In the genomic region with DNA sequence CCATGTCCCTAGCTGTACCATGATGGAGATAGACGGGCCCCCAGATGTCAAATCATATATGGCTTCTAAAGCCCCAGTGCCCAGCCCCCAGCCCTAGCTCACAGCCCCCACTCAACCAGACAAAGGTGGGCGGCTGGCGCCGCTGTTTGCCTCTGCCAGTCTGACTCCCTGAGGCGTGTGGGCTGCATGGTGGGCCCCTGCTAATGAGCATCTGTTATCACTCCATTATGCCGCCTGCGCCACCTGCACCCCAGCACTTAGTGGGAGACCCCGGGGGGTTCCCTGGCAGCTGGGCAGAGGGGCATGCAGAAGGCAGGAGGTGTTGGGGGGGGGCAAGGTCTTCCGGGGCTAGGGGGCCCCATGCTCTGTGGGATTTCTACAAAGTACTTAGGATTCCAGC, we compare ENCODE assay signal across 10 mouse cellular contexts. TPM values are rescaled to one million over a fixed set of nuclear protein-coding genes. Genes with fewer than 3 reads are reported as not detected.
A peak's percentile ranks its signal among the peaks of the same experiment; 100 is the strongest.
DNase-seq lines count a peak whose midpoint lies in the region; ATAC-seq and TF ChIP-seq lines count a peak whose summit lies in the region.
"Had no signal": no experiment of that assay in that cellular context is flagged by ENCODE, and none has a peak within 500 bp of the region (broad histone marks: within the 10 kb centered on the region; RNA-seq: fewer than 3 reads in every experiment).

No protein-coding gene starts in this region.

- peak overlapping the region; percentile 63 for H3K9ac ChIP-seq in heart, embryonic 16.5 days (ENCODE audit: low read length)
- no peak overlapping the region for H3K9ac ChIP-seq in hindbrain, embryonic 14.5 days
- H3K9ac ChIP-seq in midbrain, embryonic 13.5 days (replicated peaks): peak overlapping the region; percentile 37; the same call in 1 of the 2 replicates

- no peak for TF ChIP-seq CTCF in G1E (IDR thresholded peaks at IDR 0.05; ENCODE audit: low read depth, low read length)

- peak overlapping the region; percentile 43 for H3K4me3 ChIP-seq in heart, embryonic 16.5 days (ENCODE audit: low read length)
- H3K4me3 ChIP-seq in G1E (ENCODE audit: low read depth, low read length): peak overlapping the region; percentile 68; the same call in 1 of the 2 replicates
- H3K4me3 ChIP-seq in hindbrain, embryonic 14.5 days (replicated peaks; ENCODE audit: low read length): no peak overlapping the region
- no peak overlapping the region for H3K4me3 ChIP-seq in midbrain, embryonic 13.5 days (replicated peaks)

- H3K4me1 ChIP-seq in heart, embryonic 16.5 days (ENCODE audit: control insufficient read depth, insufficient read depth, low read length): peaks cover 20% of the 10 kb centered on the region
- peaks cover 99% of the 10 kb centered on the region for H3K4me1 ChIP-seq in G1E (ENCODE audit: insufficient read depth, low read depth, low read length)
- peaks cover 42% of the 10 kb centered on the region for H3K4me1 ChIP-seq in hindbrain, embryonic 14.5 days (replicated peaks; ENCODE audit: control insufficient read depth, insufficient read depth, low read length)
- H3K4me1 ChIP-seq in midbrain, embryonic 13.5 days (replicated peaks): peaks cover 50% of the 10 kb centered on the region

- H3K9me3 ChIP-seq in heart, embryonic 16.5 days (replicated peaks; ENCODE audit: control insufficient read depth, low read length): no peaks in the 10 kb centered on the region
- no peaks in the 10 kb centered on the region for H3K9me3 ChIP-seq in G1E (replicated peaks)
- no peaks in the 10 kb centered on the region for H3K9me3 ChIP-seq in hindbrain, embryonic 14.5 days (ENCODE audit: control insufficient read depth, low read length)
- H3K9me3 ChIP-seq in midbrain, embryonic 13.5 days: no peaks in the 10 kb centered on the region

- peaks cover 6% of the 10 kb centered on the region for H3K27me3 ChIP-seq in heart, embryonic 16.5 days (ENCODE audit: control insufficient read depth, insufficient read depth, low read length)
- no peaks in the 10 kb centered on the region for H3K27me3 ChIP-seq in G1E (ENCODE audit: insufficient read depth, low read length)
- H3K27me3 ChIP-seq in hindbrain, embryonic 14.5 days (ENCODE audit: control insufficient read depth, insufficient read depth, low read length): no peaks in the 10 kb centered on the region
- H3K27me3 ChIP-seq in midbrain, embryonic 13.5 days: peaks cover 7% of the 10 kb centered on the region; the same call in 1 of the 2 replicates

- intact Hi-C loops in heart, postnatal 36 days (cut with DNase I): no loop called here
- intact Hi-C loops in gastrocnemius, postnatal 14 days (cut with DNase I; ENCODE audit: low total_unique reads): no loop called here

- DNase-seq in heart, postnatal 36 days: no peak
- DNase-seq in G1E (ENCODE audit: low spot score): no peak
- DNase-seq in hindbrain, embryonic 14.5 days (ENCODE audit: low spot score): no peak
- DNase-seq in yolk sac, embryonic 10.5 days (ENCODE audit: low spot score): no peak
- DNase-seq in frontal cortex, postnatal 14 days (ENCODE audit: low spot score in 2 of 2): no peak
- DNase-seq in gastrocnemius, postnatal 14 days: no peak

- 44% methylated on average over 9 of the region's 9 CpGs for WGBS in heart, embryonic 16.5 days
- WGBS in hindbrain, embryonic 14.5 days: 14% methylated on average over 9 of the region's 9 CpGs
- 21% methylated on average over 9 of the region's 9 CpGs for WGBS in midbrain, embryonic 13.5 days

- H3K4me2 ChIP-seq in heart, embryonic 16.5 days (ENCODE audit: low read depth, low read length): peak overlapping the region; percentile 58
- H3K4me2 ChIP-seq in hindbrain, embryonic 14.5 days (replicated peaks): no peak overlapping the region; the same call in 1 of the 2 replicates
- peak overlapping the region; percentile 28; the same call in 1 of the 2 replicates for H3K4me2 ChIP-seq in midbrain, embryonic 13.5 days (replicated peaks)

- H3K36me3 ChIP-seq in heart, embryonic 16.5 days (ENCODE audit: control insufficient read depth, insufficient read depth): no peaks in the 10 kb centered on the region
- H3K36me3 ChIP-seq in G1E (replicated peaks): peaks cover 14% of the 10 kb centered on the region
- H3K36me3 ChIP-seq in hindbrain, embryonic 14.5 days (replicated peaks; ENCODE audit: control insufficient read depth, insufficient read depth): no peaks in the 10 kb centered on the region
- no peaks in the 10 kb centered on the region for H3K36me3 ChIP-seq in midbrain, embryonic 13.5 days

- H3K27ac ChIP-seq in heart, embryonic 16.5 days (ENCODE audit: low read length): no peak overlapping the region
- H3K27ac ChIP-seq in hindbrain, embryonic 14.5 days: peak overlapping the region; percentile 14
- H3K27ac ChIP-seq in midbrain, embryonic 13.5 days: 0 out of 2 replicates have a peak overlapping the region, but pooled peaks have one; percentile 53

- ATAC-seq in heart, embryonic 16.5 days (replicated peaks; ENCODE audit: extremely low read depth, insufficient read depth, low FRiP score): no peak
- no peak for ATAC-seq in G1E (ENCODE audit: extremely low read depth, insufficient number of reproducible peaks, low FRiP score, poor library complexity, severe bottlenecking)
- ATAC-seq in hindbrain, embryonic 14.5 days (ENCODE audit: low FRiP score): peak; percentile 45; the same call in 1 of the 2 replicates
- peak; percentile 73 for ATAC-seq in midbrain, embryonic 13.5 days

RNA-seq across cellular contexts. Expression of a gene that starts 3.6 kb away (rescaled TPM):
- 12.0 and 18.0 TPM in 2 replicates for polyA plus RNA-seq in heart, embryonic 16.5 days (2015; fragmentation: Nextera tagmentation; extraction: Ambion mirVana)
- 10 to 100 TPM; 42.5 to 62.0 TPM for total RNA-seq in heart, postnatal 36 days (2021)
- total RNA-seq in G1E (2014; fragmentation: Nextera tagmentation) (339 and 345 TPM in 2 replicates), G1E (2017) (54.0 and 57.7 TPM in 2 replicates)
- 211 and 229 TPM in 2 replicates for polyA plus RNA-seq in G1E (2012)
- polyA plus RNA-seq in hindbrain, embryonic 14.5 days (2014; fragmentation: Nextera tagmentation; extraction: Ambion mirVana): 115 and 123 TPM in 2 replicates
- polyA plus RNA-seq in midbrain, embryonic 13.5 days (2015; fragmentation: Nextera tagmentation; extraction: Ambion mirVana): 189 and 212 TPM in 2 replicates
- 10 to 100 TPM; 21.4 to 38.2 TPM for total RNA-seq in gastrocnemius, postnatal 14 days (2021)

RNA-seq across cellular contexts. Expression of a gene that starts 39.4 kb away (rescaled TPM):
- polyA plus RNA-seq in heart, embryonic 16.5 days (2015; fragmentation: Nextera tagmentation; extraction: Ambion mirVana): 4.9 and 5.2 TPM in 2 replicates
- total RNA-seq in heart, postnatal 36 days (2021): 1 to 10 TPM; 1.9 to 2.1 TPM
- total RNA-seq in G1E (2014; fragmentation: Nextera tagmentation) (not detected in 2 replicates), G1E (2017) (0.17 and 0.49 TPM in 2 replicates)
- polyA plus RNA-seq in G1E (2012): 0.10 and 0.12 TPM in 2 replicates
- 1.1 and 1.2 TPM in 2 replicates for polyA plus RNA-seq in hindbrain, embryonic 14.5 days (2014; fragmentation: Nextera tagmentation; extraction: Ambion mirVana)
- 0.96 and 1.3 TPM in 2 replicates for polyA plus RNA-seq in midbrain, embryonic 13.5 days (2015; fragmentation: Nextera tagmentation; extraction: Ambion mirVana)
- total RNA-seq in gastrocnemius, postnatal 14 days (2021): under 1 TPM; 0.33 TPM

RNA-seq across cellular contexts. Expression of a gene that starts 54.6 kb away (rescaled TPM):
- 0.71 and 1.4 TPM in 2 replicates for polyA plus RNA-seq in heart, embryonic 16.5 days (2015; fragmentation: Nextera tagmentation; extraction: Ambion mirVana)
- total RNA-seq in heart, postnatal 36 days (2021): under 1 TPM; 0.24 to 0.31 TPM
- 3.2 and 6.4 TPM in 2 replicates for total RNA-seq in G1E (2014; fragmentation: Nextera tagmentation)
- total RNA-seq in G1E (2017): 0.76 and 0.87 TPM in 2 replicates
- polyA plus RNA-seq in G1E (2012): 1.9 and 2.9 TPM in 2 replicates
- 0.23 and 0.27 TPM in 2 replicates for polyA plus RNA-seq in hindbrain, embryonic 14.5 days (2014; fragmentation: Nextera tagmentation; extraction: Ambion mirVana)
- 0.08 and 0.13 TPM in 2 replicates for polyA plus RNA-seq in midbrain, embryonic 13.5 days (2015; fragmentation: Nextera tagmentation; extraction: Ambion mirVana)
- not detected for total RNA-seq in gastrocnemius, postnatal 14 days (2021)
- total RNA-seq: layer of hippocampus, postnatal 36 days had no signal
- polyA plus RNA-seq: embryonic facial prominence, embryonic 11.5 days had no signal

Comparison
In these comparisons a context has a peak if more than half of its experiments do, and no peak if none do; other contexts are left out.
1. ATAC-seq: peak in hindbrain, embryonic 14.5 days (single experiment) and midbrain, embryonic 13.5 days (single experiment); none in heart, embryonic 16.5 days (single experiment) and G1E (single experiment).
2. H3K4me3 ChIP-seq: peak in heart, embryonic 16.5 days (single experiment) and G1E (single experiment); none in hindbrain, embryonic 14.5 days (single experiment) and midbrain, embryonic 13.5 days (single experiment).